Mouse (Mus musculus) megakaryocyte, embryonic 14.5 days (primary cell): ENCODE data around the gene Iyd. TPM values are rescaled to one million over a fixed set of nuclear protein-coding genes. Genes with fewer than 3 reads are reported as not detected.

Source experiments
- H3K27me3 ChIP-seq: replicated peaks from 2 replicates; pipeline ENCODE3; 2012; ENCODE audit warnings: inconsistent platforms
- H3K36me3 ChIP-seq: replicated peaks from 2 replicates; pipeline ENCODE3; 2012; ENCODE audit warnings: low read length, inconsistent platforms, mixed read lengths
- H3K4me1 ChIP-seq: 2 replicates; pipeline ENCODE4 v1.6.1; 2012; ENCODE audit warnings: inconsistent platforms
- H3K4me3 ChIP-seq: replicated peaks from 2 replicates; pipeline ENCODE3; 2012; ENCODE audit warnings: moderate library complexity, mild to moderate bottlenecking, inconsistent platforms
- H3K9me3 ChIP-seq: 2 replicates; pipeline ENCODE4 v1.6.1; 2012; ENCODE audit warnings: inconsistent platforms
- FLI1 ChIP-seq: IDR thresholded peaks from 2 replicates; pipeline ENCODE4 v1.6.1; 2012; ENCODE audit warnings: low read length, inconsistent platforms, mixed read lengths
- GATA1 ChIP-seq: IDR thresholded peaks from 3 replicates; pipeline ENCODE4 v1.6.1; 2012; ENCODE audit warnings: mixed read lengths, low read length, inconsistent platforms, borderline replicate concordance
- polyA plus RNA-seq: library from polyadenylated mRNA; stranded (reverse); fragments of >175 nt; gene quantifications from 2 replicates; pipeline ENCODE4 v1.2.3, GENCODE M21; 2012; ENCODE audit warnings: low replicate concordance; ENCODE audit not compliant: insufficient read depth

The Iyd gene
- polyA plus RNA-seq, 1 experiment, result not detected

- peaks cover 8% of the 10 kb centered on the region for H3K9me3 ChIP-seq
- no peaks in the 10 kb centered on the region for H3K36me3 ChIP-seq
- no peak for TF ChIP-seq GATA1
- TF ChIP-seq FLI1, result no peak
- no peaks in the 10 kb centered on the region for H3K27me3 ChIP-seq
- H3K4me1 ChIP-seq, result no peaks in the 10 kb centered on the region
- no peak overlapping the region for H3K4me3 ChIP-seq
Observed at GRCm38 (mm10) chr10:3512620-3513305, 27.3 kb upstream of the Iyd start.

- no peaks in the 10 kb centered on the region; the same call in 1 of the 2 replicates for H3K4me1 ChIP-seq
- peaks cover 17% of the 10 kb centered on the region for H3K9me3 ChIP-seq
- no peak overlapping the region for H3K4me3 ChIP-seq
- TF ChIP-seq FLI1 (no peak), GATA1 (no peak)
- no peaks in the 10 kb centered on the region for H3K27me3 ChIP-seq
- no peaks in the 10 kb centered on the region for H3K36me3 ChIP-seq
Observed at GRCm38 (mm10) chr10:3513947-3514346, 26.1 kb upstream of the Iyd start.

GRCm38 (mm10) chr10:3514634-3515033, 25.4 kb upstream of the Iyd start:
- Histone ChIP-seq H3K27me3 (no peaks in the 10 kb centered on the region), H3K4me1 (peaks cover 5% of the 10 kb centered on the region; the same call in 1 of the 2 replicates), H3K9me3 (peaks cover 24% of the 10 kb centered on the region), H3K36me3 (no peaks in the 10 kb centered on the region), H3K4me3 (no peak overlapping the region)
- TF ChIP-seq GATA1, result no peak

- H3K27me3 ChIP-seq, result no peaks in the 10 kb centered on the region
- H3K4me1 ChIP-seq, result peaks cover 5% of the 10 kb centered on the region; the same call in 1 of the 2 replicates
- no peaks in the 10 kb centered on the region for H3K36me3 ChIP-seq
- TF ChIP-seq GATA1 (no peak), FLI1 (no peak)
- H3K9me3 ChIP-seq, result peaks cover 26% of the 10 kb centered on the region
- no peak overlapping the region for H3K4me3 ChIP-seq
Observed at GRCm38 (mm10) chr10:3516442-3516841, 23.6 kb upstream of the Iyd start.

- Histone ChIP-seq H3K4me1 (peaks cover 5% of the 10 kb centered on the region; the same call in 1 of the 2 replicates), H3K4me3 (no peak overlapping the region), H3K27me3 (no peaks in the 10 kb centered on the region), H3K36me3 (no peaks in the 10 kb centered on the region), H3K9me3 (peaks cover 15% of the 10 kb centered on the region)
- TF ChIP-seq GATA1, result no peak
- TF ChIP-seq FLI1, result no peak
Observed at GRCm38 (mm10) chr10:3523044-3523793, 16.8 kb upstream of the Iyd start.

GRCm38 (mm10) chr10:3524513-3524912, 15.5 kb upstream of the Iyd start:
- Histone ChIP-seq H3K36me3 (no peaks in the 10 kb centered on the region), H3K27me3 (no peaks in the 10 kb centered on the region), H3K4me3 (no peak overlapping the region), H3K9me3 (peaks cover 3% of the 10 kb centered on the region), H3K4me1 (no peaks in the 10 kb centered on the region)
- no peak for TF ChIP-seq FLI1
- TF ChIP-seq GATA1, result no peak

GRCm38 (mm10) chr10:3525420-3526019, 14.5 kb upstream of the Iyd start:
- Histone ChIP-seq H3K27me3 (no peaks in the 10 kb centered on the region), H3K4me1 (no peaks in the 10 kb centered on the region), H3K36me3 (no peaks in the 10 kb centered on the region), H3K4me3 (no peak overlapping the region), H3K9me3 (no peaks in the 10 kb centered on the region)
- TF ChIP-seq FLI1, result no peak

GRCm38 (mm10) chr10:3529807-3530206, 10.2 kb upstream of the Iyd start:
- no peaks in the 10 kb centered on the region for H3K4me1 ChIP-seq
- H3K4me3 ChIP-seq, result no peak overlapping the region
- no peak for TF ChIP-seq FLI1
- no peak for TF ChIP-seq GATA1
- H3K36me3 ChIP-seq, result no peaks in the 10 kb centered on the region
- H3K27me3 ChIP-seq, result no peaks in the 10 kb centered on the region
- H3K9me3 ChIP-seq, result no peaks in the 10 kb centered on the region

- no peaks in the 10 kb centered on the region for H3K4me1 ChIP-seq
- H3K4me3 ChIP-seq, result no peak overlapping the region
- no peaks in the 10 kb centered on the region for H3K36me3 ChIP-seq
- H3K27me3 ChIP-seq, result no peaks in the 10 kb centered on the region
- TF ChIP-seq FLI1 (no peak), GATA1 (no peak)
- no peaks in the 10 kb centered on the region for H3K9me3 ChIP-seq
Observed at GRCm38 (mm10) chr10:3530661-3531060, 9.4 kb upstream of the Iyd start.

- H3K27me3 ChIP-seq, result no peaks in the 10 kb centered on the region
- no peaks in the 10 kb centered on the region for H3K4me1 ChIP-seq
- H3K9me3 ChIP-seq, result no peaks in the 10 kb centered on the region
- TF ChIP-seq GATA1 (no peak), FLI1 (no peak)
- H3K36me3 ChIP-seq, result no peaks in the 10 kb centered on the region
- H3K4me3 ChIP-seq, result no peak overlapping the region
Observed at GRCm38 (mm10) chr10:3531375-3531774, 8.7 kb upstream of the Iyd start.
